Mouse (Mus musculus): ENCODE data around the gene Acta2. TPM values are rescaled to one million over a fixed set of nuclear protein-coding genes. Genes with fewer than 3 reads are reported as not detected.
A peak's percentile ranks its signal among the peaks of the same experiment; 100 is the strongest.

Gene Acta2
- 2,393 and 2,414 TPM in 2 replicates for polyA plus RNA-seq (2014; fragmentation: Nextera tagmentation; extraction: Ambion mirVana)

DNA sequence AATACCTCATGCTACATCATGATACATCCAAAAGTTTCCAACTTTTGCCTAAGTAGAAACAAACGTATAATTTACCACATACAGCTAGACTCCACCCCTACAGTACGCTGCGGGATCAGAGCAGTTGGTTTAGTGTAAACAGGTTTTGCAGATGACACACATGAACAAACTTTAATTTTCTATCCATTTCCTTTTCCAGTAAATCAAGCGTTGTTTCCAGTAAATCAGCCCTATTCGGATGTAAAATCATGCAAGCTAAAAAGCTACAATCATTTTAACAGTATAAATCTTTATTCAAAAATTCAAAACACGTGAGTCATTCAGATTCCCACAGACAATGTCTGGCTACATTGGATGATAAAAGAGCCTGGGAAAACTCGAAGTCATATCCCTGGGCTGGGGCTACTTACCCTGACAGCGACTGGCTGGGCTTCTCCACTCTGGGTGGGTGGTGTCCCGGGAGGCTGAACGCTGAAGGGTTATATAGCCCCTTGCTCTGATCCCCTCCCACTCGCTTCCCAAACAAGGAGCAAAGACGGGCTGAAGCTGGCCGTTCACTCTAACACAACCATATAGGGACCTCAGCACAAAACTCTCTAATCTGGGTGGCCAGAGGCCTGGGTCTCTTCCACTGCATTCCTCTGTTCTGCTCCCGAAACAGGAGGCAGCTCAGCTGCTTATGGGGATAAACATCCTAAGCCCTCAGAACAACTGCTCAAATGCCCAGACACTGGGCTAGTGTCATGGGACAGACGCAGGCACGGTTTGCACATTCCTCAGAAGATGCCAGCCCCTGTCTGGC lies at the start of gene Acta2:
TSS of gene Acta2 (minus strand) at position 711 of the 802 bp plus-strand sequence.
- peak within 1 kb of the TSS; percentile 17 for H3K4me2 ChIP-seq (replicated peaks; ENCODE audit: low read depth, low read length)
- peak within 1 kb of the TSS; percentile 85 for H3K27ac ChIP-seq (ENCODE audit: low read length)
- H3K9me3 ChIP-seq (ENCODE audit: control insufficient read depth, low read depth, low read length), result no peaks in the 10 kb centered on the region
- H3K4me3 ChIP-seq (ENCODE audit: low read depth, low read length), result peak within 1 kb of the TSS; percentile 27
- H3K4me1 ChIP-seq (ENCODE audit: control insufficient read depth, insufficient read depth, low read length), result no peaks in the 10 kb centered on the region
- 31% methylated on average over 16 of the region's 16 CpGs for WGBS
- peak within 1 kb of the TSS; percentile 43 for H3K9ac ChIP-seq (replicated peaks; ENCODE audit: low read depth, low read length)
- H3K27me3 ChIP-seq (ENCODE audit: control insufficient read depth, insufficient read depth, low read length), result no peaks in the 10 kb centered on the region
- no peaks in the 10 kb centered on the region for H3K36me3 ChIP-seq (ENCODE audit: control insufficient read depth, insufficient read depth, low read length)
- ATAC-seq (ENCODE audit: insufficient number of reproducible peaks, insufficient read depth, low FRiP score, low read depth), result peak; percentile 88

DNA sequence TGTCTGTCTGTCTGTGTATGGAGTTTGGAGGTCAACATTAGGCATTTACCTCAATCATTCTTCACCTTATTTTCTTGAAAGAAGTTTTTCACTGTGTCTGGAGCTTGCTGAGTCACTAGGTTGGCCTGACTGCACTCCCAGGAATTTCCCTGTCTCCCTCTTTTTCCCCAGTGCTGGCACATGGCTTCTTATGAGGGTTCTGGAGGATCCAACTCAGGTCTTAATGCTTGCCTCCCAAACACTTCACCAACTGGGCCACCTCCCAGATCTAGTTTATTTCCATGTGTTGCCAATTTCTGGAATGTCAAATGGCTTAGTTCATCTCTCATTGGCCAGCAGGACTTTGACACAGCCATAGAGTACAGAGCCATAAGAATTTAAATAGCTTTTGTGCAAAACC lies 49.5 kb upstream of the Acta2 start:
- no peak overlapping the region for H3K27ac ChIP-seq (ENCODE audit: low read length)
- no peak for ATAC-seq (ENCODE audit: insufficient number of reproducible peaks, insufficient read depth, low FRiP score, low read depth)
- H3K4me3 ChIP-seq (ENCODE audit: low read depth, low read length), result no peak overlapping the region
- no peaks in the 10 kb centered on the region for H3K27me3 ChIP-seq (ENCODE audit: control insufficient read depth, insufficient read depth, low read length)
- no peak overlapping the region for H3K9ac ChIP-seq (replicated peaks; ENCODE audit: low read depth, low read length)
- H3K4me2 ChIP-seq (replicated peaks; ENCODE audit: low read depth, low read length), result no peak overlapping the region
- no peaks in the 10 kb centered on the region for H3K36me3 ChIP-seq (ENCODE audit: control insufficient read depth, insufficient read depth, low read length)
- H3K9me3 ChIP-seq (ENCODE audit: control insufficient read depth, low read depth, low read length), result no peaks in the 10 kb centered on the region
- H3K4me1 ChIP-seq (ENCODE audit: control insufficient read depth, insufficient read depth, low read length), result no peaks in the 10 kb centered on the region

DNA sequence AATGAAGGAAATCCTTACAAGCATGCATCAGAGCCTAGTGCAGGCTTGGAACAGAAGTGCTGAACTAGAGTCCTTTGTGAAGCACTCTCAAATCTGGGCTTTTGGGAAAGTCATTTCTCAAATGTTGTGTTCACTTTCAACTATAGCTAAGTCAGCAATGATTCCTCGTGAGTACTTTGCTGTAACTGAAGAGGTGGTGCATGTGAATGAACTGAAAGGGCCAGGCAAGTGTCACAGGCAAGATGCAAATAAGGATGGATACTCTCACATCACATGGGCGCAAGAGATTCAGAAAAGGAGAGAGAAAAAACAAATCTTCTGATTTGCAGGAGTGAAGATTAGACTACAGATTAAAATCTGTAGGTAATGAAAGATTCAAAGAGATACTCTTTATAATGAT lies 45.0 kb upstream of the Acta2 start:
- Histone ChIP-seq H3K9ac (replicated peaks; ENCODE audit: low read depth, low read length) (no peak overlapping the region), H3K36me3 (ENCODE audit: control insufficient read depth, insufficient read depth, low read length) (no peaks in the 10 kb centered on the region), H3K27me3 (ENCODE audit: control insufficient read depth, insufficient read depth, low read length) (no peaks in the 10 kb centered on the region), H3K4me2 (replicated peaks; ENCODE audit: low read depth, low read length) (no peak overlapping the region), H3K27ac (ENCODE audit: low read length) (no peak overlapping the region), H3K4me1 (ENCODE audit: control insufficient read depth, insufficient read depth, low read length) (no peaks in the 10 kb centered on the region), H3K9me3 (ENCODE audit: control insufficient read depth, low read depth, low read length) (no peaks in the 10 kb centered on the region), H3K4me3 (ENCODE audit: low read depth, low read length) (no peak overlapping the region)
- 82% methylated on average over 2 of the region's 2 CpGs for WGBS
- no peak for ATAC-seq (ENCODE audit: insufficient number of reproducible peaks, insufficient read depth, low FRiP score, low read depth)

DNA sequence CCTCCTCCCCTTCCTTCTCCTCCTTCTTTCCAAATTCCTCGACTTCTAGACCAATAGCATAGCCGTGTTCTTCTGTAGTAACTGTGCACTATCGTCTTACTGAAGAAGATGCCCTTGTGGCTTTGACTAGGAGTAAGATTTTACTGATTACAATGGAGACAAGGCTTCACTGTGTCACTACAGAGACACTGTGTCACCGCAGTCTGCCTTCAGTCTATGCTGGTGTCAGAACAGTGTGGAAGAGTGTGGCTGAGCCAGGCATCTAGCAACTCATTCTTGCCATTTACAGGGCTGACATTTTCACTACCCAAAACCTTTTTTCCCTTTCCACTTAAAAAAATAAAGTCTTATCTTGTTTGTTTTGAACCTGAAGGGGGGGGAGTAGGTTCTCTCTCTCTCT lies 43.8 kb upstream of the Acta2 start:
- Histone ChIP-seq H3K4me1 (ENCODE audit: control insufficient read depth, insufficient read depth, low read length) (no peaks in the 10 kb centered on the region), H3K4me3 (ENCODE audit: low read depth, low read length) (no peak overlapping the region), H3K27ac (ENCODE audit: low read length) (no peak overlapping the region), H3K9me3 (ENCODE audit: control insufficient read depth, low read depth, low read length) (no peaks in the 10 kb centered on the region), H3K36me3 (ENCODE audit: control insufficient read depth, insufficient read depth, low read length) (no peaks in the 10 kb centered on the region), H3K27me3 (ENCODE audit: control insufficient read depth, insufficient read depth, low read length) (no peaks in the 10 kb centered on the region), H3K9ac (replicated peaks; ENCODE audit: low read depth, low read length) (no peak overlapping the region), H3K4me2 (replicated peaks; ENCODE audit: low read depth, low read length) (no peak overlapping the region)
- no peak for ATAC-seq (ENCODE audit: insufficient number of reproducible peaks, insufficient read depth, low FRiP score, low read depth)
- WGBS, result 68% methylated on average over 4 of the region's 4 CpGs

DNA sequence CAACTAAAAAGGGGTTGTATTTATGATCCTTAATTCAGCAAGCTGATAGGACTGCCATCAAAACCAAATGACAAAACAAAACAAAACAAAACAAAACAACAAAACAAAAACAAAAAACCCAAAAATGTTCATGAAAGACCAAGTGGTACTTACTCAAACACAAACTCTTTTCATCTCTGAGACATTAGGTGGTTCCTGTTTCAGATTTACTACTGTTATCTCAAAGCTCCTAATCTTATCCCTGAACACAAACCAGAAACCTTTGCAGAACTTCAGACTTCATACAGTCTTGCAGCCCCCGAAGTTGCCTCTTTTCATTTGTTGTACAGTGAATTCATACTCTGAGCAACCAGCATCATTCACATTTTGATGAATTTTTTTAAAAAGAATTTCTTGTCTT lies 43.1 kb upstream of the Acta2 start:
- no peak for ATAC-seq (ENCODE audit: insufficient number of reproducible peaks, insufficient read depth, low FRiP score, low read depth)
- H3K9me3 ChIP-seq (ENCODE audit: control insufficient read depth, low read depth, low read length), result no peaks in the 10 kb centered on the region
- WGBS, result 63% methylated on average over 1 of the region's 1 CpGs
- no peaks in the 10 kb centered on the region for H3K4me1 ChIP-seq (ENCODE audit: control insufficient read depth, insufficient read depth, low read length)
- H3K4me2 ChIP-seq (replicated peaks; ENCODE audit: low read depth, low read length), result no peak overlapping the region
- H3K36me3 ChIP-seq (ENCODE audit: control insufficient read depth, insufficient read depth, low read length), result no peaks in the 10 kb centered on the region
- H3K9ac ChIP-seq (replicated peaks; ENCODE audit: low read depth, low read length), result no peak overlapping the region
- no peak overlapping the region for H3K4me3 ChIP-seq (ENCODE audit: low read depth, low read length)
- H3K27ac ChIP-seq (ENCODE audit: low read length), result no peak overlapping the region
- H3K27me3 ChIP-seq (ENCODE audit: control insufficient read depth, insufficient read depth, low read length), result no peaks in the 10 kb centered on the region

DNA sequence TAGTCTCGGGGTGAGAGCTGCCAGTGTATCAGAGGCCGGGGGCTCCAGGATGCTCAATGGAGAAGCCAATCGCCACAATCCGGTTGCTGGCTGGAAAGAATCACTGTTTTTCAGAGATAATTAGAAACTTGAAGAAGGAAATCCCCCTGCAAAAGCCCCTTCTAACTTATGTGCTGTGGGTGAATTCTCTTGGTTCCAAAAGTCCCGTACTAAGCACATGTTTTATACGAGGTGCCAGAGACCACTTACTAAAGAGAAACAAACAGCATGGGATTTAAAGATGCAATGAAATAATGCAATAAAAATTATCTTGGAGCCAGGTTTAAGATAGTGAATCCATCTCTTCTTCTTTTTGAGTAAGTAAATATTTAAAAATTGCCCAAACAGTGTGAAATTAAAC lies 40.1 kb upstream of the Acta2 start:
- H3K9ac ChIP-seq (replicated peaks; ENCODE audit: low read depth, low read length), result no peak overlapping the region
- H3K4me1 ChIP-seq (ENCODE audit: control insufficient read depth, insufficient read depth, low read length), result no peaks in the 10 kb centered on the region
- no peak for ATAC-seq (ENCODE audit: insufficient number of reproducible peaks, insufficient read depth, low FRiP score, low read depth)
- no peaks in the 10 kb centered on the region for H3K36me3 ChIP-seq (ENCODE audit: control insufficient read depth, insufficient read depth, low read length)
- H3K4me2 ChIP-seq (replicated peaks; ENCODE audit: low read depth, low read length), result no peak overlapping the region
- 36% methylated on average over 6 of the region's 6 CpGs for WGBS
- H3K27ac ChIP-seq (ENCODE audit: low read length), result no peak overlapping the region
- H3K4me3 ChIP-seq (ENCODE audit: low read depth, low read length), result no peak overlapping the region
- no peaks in the 10 kb centered on the region for H3K9me3 ChIP-seq (ENCODE audit: control insufficient read depth, low read depth, low read length)
- H3K27me3 ChIP-seq (ENCODE audit: control insufficient read depth, insufficient read depth, low read length), result no peaks in the 10 kb centered on the region

DNA sequence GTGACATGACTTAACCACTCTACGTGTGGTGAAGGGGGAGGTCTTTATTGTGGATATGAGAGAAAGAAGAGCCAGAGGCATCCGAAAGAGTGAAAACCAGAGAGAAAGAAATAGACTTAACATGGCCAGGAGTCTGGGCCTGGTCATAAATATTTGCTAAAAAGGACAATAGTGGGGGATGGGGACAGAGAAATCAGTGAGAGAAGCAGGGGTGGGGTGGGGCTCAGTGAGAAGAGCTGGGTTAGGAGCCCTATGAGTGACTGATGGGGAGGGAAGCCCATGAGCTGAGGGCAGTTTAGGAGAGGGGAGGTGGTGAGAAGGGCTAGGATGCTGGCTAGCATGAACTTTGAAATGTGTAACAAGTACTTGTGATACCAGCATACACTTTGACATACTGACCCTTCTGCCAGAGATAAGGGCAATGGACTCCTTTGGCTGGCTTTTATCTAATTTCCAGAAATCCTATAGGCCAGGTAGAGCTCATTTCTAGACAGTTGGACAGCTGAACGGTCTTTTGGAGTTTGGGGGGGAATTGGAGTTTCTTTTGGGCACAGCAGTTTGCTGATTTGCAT lies 38.1 kb upstream of the Acta2 start:
- H3K36me3 ChIP-seq (ENCODE audit: control insufficient read depth, insufficient read depth, low read length), result no peaks in the 10 kb centered on the region
- ATAC-seq (ENCODE audit: insufficient number of reproducible peaks, insufficient read depth, low FRiP score, low read depth), result no peak
- no peaks in the 10 kb centered on the region for H3K9me3 ChIP-seq (ENCODE audit: control insufficient read depth, low read depth, low read length)
- no peak overlapping the region for H3K27ac ChIP-seq (ENCODE audit: low read length)
- no peak overlapping the region for H3K9ac ChIP-seq (replicated peaks; ENCODE audit: low read depth, low read length)
- 84% methylated on average over 3 of the region's 3 CpGs for WGBS
- no peaks in the 10 kb centered on the region for H3K27me3 ChIP-seq (ENCODE audit: control insufficient read depth, insufficient read depth, low read length)
- peaks cover 5% of the 10 kb centered on the region; the same call in 1 of the 2 replicates for H3K4me1 ChIP-seq (ENCODE audit: control insufficient read depth, insufficient read depth, low read length)
- H3K4me2 ChIP-seq (replicated peaks; ENCODE audit: low read depth, low read length), result no peak overlapping the region
- no peak overlapping the region for H3K4me3 ChIP-seq (ENCODE audit: low read depth, low read length)

DNA sequence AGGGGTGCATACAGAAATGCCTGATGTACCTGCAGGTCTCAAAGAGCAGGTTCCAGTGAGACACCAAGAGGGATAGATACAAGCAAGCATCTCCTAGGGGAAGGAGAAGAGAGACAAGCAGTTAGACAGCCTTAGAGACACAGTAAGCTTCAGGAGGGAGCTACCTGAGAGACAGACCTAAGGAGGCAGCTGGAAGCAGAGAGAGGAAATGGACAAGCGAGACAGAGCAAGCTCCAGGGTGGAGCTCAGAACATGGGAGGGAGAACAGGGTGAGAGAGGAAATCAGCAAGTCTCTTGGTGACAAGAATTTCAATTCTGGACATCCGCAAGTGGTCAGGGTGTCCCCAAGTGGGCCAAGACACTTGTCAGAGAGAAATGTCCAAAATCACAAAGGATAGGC lies 37.3 kb upstream of the Acta2 start:
- Histone ChIP-seq H3K9me3 (ENCODE audit: control insufficient read depth, low read depth, low read length) (no peaks in the 10 kb centered on the region), H3K27ac (ENCODE audit: low read length) (no peak overlapping the region), H3K4me1 (ENCODE audit: control insufficient read depth, insufficient read depth, low read length) (peaks cover 5% of the 10 kb centered on the region; the same call in 1 of the 2 replicates), H3K4me3 (ENCODE audit: low read depth, low read length) (no peak overlapping the region), H3K9ac (replicated peaks; ENCODE audit: low read depth, low read length) (no peak overlapping the region), H3K4me2 (replicated peaks; ENCODE audit: low read depth, low read length) (no peak overlapping the region), H3K36me3 (ENCODE audit: control insufficient read depth, insufficient read depth, low read length) (no peaks in the 10 kb centered on the region), H3K27me3 (ENCODE audit: control insufficient read depth, insufficient read depth, low read length) (no peaks in the 10 kb centered on the region)
- no peak for ATAC-seq (ENCODE audit: insufficient number of reproducible peaks, insufficient read depth, low FRiP score, low read depth)
- WGBS, result 71% methylated on average over 2 of the region's 2 CpGs
